Mouse (Mus musculus): ENCODE data around the gene Foxo1. TPM values are rescaled to one million over a fixed set of nuclear protein-coding genes. Genes with fewer than 3 reads are reported as not detected.

Foxo1 gene
- total and polyA plus RNA-seq, 3 experiments: 0.31 to 2.5 TPM; not detected in 1

DNA sequence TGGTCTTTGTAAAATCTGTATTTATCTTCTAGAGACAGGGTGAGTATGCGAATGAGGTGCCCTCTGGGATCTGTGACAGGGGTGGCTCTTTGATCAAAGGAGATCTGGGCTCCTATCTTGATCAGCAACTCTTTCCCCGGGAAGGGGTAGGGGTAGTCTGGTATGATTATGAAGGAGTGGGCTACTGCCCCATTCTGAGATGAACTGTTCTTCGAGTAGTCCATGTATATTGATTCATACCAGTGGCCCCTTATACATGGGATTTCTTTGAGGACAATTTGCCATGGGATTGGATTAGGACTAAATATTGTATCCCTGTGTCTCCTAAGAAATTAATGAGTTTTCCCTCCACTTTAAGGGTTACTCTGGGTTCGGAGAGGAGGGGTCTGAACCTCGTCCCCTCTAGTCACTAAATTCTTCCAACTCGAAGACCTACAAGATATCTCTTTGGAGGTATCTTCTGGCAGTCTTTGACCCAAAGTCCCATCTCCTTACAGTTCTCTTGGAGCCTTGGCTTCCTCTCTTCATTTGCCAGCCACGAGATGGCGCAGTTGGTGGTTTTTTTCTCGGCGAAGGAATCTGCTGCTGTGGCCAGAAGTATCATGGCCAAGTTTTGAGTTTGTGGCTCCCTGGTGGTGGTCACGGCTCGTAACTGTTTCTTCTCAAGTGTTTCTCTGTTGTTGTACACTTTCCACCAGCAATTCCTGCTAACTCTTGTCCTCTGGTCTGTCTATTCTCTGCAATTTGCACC, 24.7 kb upstream of the Foxo1 start:
- no peak overlapping the region for H3K27ac ChIP-seq (ENCODE audit: control insufficient read depth, low read depth, low read length)
- H3K4me1 ChIP-seq (ENCODE audit: control insufficient read depth in 1 of 2, insufficient read depth in 2 of 2, low read length in 2 of 2): peaks cover 3 to 26% of the 10 kb centered on the region in 2 experiments; a peak in 3 of 4 replicates
- TF ChIP-seq TCF12 (IDR thresholded peaks at IDR 0.05; ENCODE audit: low read depth, low read length): no peak
- no peak for TF ChIP-seq TAL1 (IDR thresholded peaks at IDR 0.05; ENCODE audit: low read length)
- peak; percentile 49 for TF ChIP-seq RAD21 (IDR thresholded peaks at IDR 0.05; ENCODE audit: low read depth, low read length)
- no peak for TF ChIP-seq EP300 (IDR thresholded peaks at IDR 0.05; ENCODE audit: low read depth in 1 of 2, low read length in 2 of 2)
- TF ChIP-seq MXI1 (IDR thresholded peaks at IDR 0.05; ENCODE audit: low read depth, low read length): no peak
- peak; percentile 75 for TF ChIP-seq SMC3 (IDR thresholded peaks at IDR 0.05; ENCODE audit: low read depth, low read length)
- no peak for TF ChIP-seq MAX (IDR thresholded peaks at IDR 0.05; ENCODE audit: low read length)
- TF ChIP-seq CHD2 (IDR thresholded peaks at IDR 0.05; ENCODE audit: low read length): no peak
- no peak for TF ChIP-seq GATA1 (IDR thresholded peaks at IDR 0.05; ENCODE audit: low read depth, low read length)
- TF ChIP-seq MAFK (IDR thresholded peaks at IDR 0.05; ENCODE audit: borderline replicate concordance, low read depth, low read length): no peak
- TF ChIP-seq MEF2A (IDR thresholded peaks at IDR 0.05; ENCODE audit: extremely low read depth, insufficient replicate concordance, low read depth, low read length, poor library complexity, severe bottlenecking): no peak
- TF ChIP-seq MYC (IDR thresholded peaks at IDR 0.05; ENCODE audit: low read depth, low read length): no peak
- no peak for TF ChIP-seq ETS1 (IDR thresholded peaks at IDR 0.05; ENCODE audit: low read depth, low read length)
- TF ChIP-seq MYB (IDR thresholded peaks at IDR 0.05; ENCODE audit: low read depth, low read length): no peak
- no peak for TF ChIP-seq HCFC1 (IDR thresholded peaks at IDR 0.05; ENCODE audit: low read depth, low read length)
- TF ChIP-seq CTCF (IDR thresholded peaks at IDR 0.05 in 2 of 3, conservative IDR thresholded peaks at IDR 0.05 in 1 of 3; ENCODE audit: control insufficient read depth in 1 of 3, insufficient read depth in 1 of 3, low read depth in 2 of 3, low read length in 3 of 3, poor library complexity in 1 of 3, severe bottlenecking in 1 of 3): peak; percentile 64 to 87 (median 81)
- TF ChIP-seq POLR2AphosphoS5 (IDR thresholded peaks at IDR 0.05; ENCODE audit: borderline replicate concordance, low read depth, low read length): no peak
- TF ChIP-seq CHD1 (IDR thresholded peaks at IDR 0.05; ENCODE audit: low read depth, low read length): no peak
- TF ChIP-seq NELFE (IDR thresholded peaks at IDR 0.05; ENCODE audit: low read depth, low read length): no peak
- TF ChIP-seq SIN3A (IDR thresholded peaks at IDR 0.05; ENCODE audit: low read length): no peak
- no peak for TF ChIP-seq JUND (IDR thresholded peaks at IDR 0.05; ENCODE audit: low read depth, low read length)
- 0 out of 2 replicates have a peak, but pooled peaks have one; percentile 53 for TF ChIP-seq ZNF384 (IDR thresholded peaks at IDR 0.05; ENCODE audit: low read depth, low read length)
- no peak for TF ChIP-seq TBP (IDR thresholded peaks at IDR 0.05; ENCODE audit: low read depth, low read length)
- TF ChIP-seq UBTF (IDR thresholded peaks at IDR 0.05; ENCODE audit: borderline replicate concordance, insufficient read depth, low read depth, low read length): no peak
- TF ChIP-seq ZC3H11A (IDR thresholded peaks at IDR 0.05; ENCODE audit: low read depth, low read length): peak; percentile 53; the same call in 1 of the 2 replicates
- no peak for TF ChIP-seq BHLHE40 (IDR thresholded peaks at IDR 0.05; ENCODE audit: borderline replicate concordance, low read depth, low read length)
- no peak for TF ChIP-seq POLR2AphosphoS2 (IDR thresholded peaks at IDR 0.05; ENCODE audit: low read length)
- no peaks in the 10 kb centered on the region for H3K9me3 ChIP-seq (replicated peaks; ENCODE audit: insufficient read depth, low read length)
- H3K4me3 ChIP-seq (ENCODE audit: control insufficient read depth in 1 of 2, insufficient read depth in 1 of 2, low read depth in 2 of 2, low read length in 2 of 2): no peak overlapping the region
- H3K36me3 ChIP-seq (ENCODE audit: control insufficient read depth in 1 of 2, insufficient read depth in 2 of 2, low read length in 2 of 2): peaks cover 0 to 12% of the 10 kb centered on the region in 2 experiments; a peak in 2 of 4 replicates
- no peaks in the 10 kb centered on the region for H3K79me2 ChIP-seq (ENCODE audit: control insufficient read depth, insufficient read depth, low read length, poor library complexity)
- H3K9ac ChIP-seq (ENCODE audit: control insufficient read depth, low read depth, low read length, poor library complexity, severe bottlenecking): no peak overlapping the region
- no peaks in the 10 kb centered on the region for H3K27me3 ChIP-seq (ENCODE audit: control insufficient read depth in 1 of 2, insufficient read depth in 2 of 2, low read length in 2 of 2)
- DNase-seq (ENCODE audit: low read depth, low spot score): peak; percentile 78
